Mouse (Mus musculus) C2C12 (cell line): ENCODE data around the gene Ubxn6. TPM values are rescaled to one million over a fixed set of nuclear protein-coding genes. Genes with fewer than 3 reads are reported as not detected.

Experiments
- H3K27me3 ChIP-seq: one replicate; pipeline ENCODE4 v1.6.1; 2011; ENCODE audit not compliant: control insufficient read depth, insufficient read depth, insufficient read length
- H3K36me3 ChIP-seq: one replicate; pipeline ENCODE4 v1.6.1; 2011; ENCODE audit not compliant: control insufficient read depth, insufficient read depth
- H3K4me3 ChIP-seq: one replicate; pipeline ENCODE4 v1.5.1; 2011; ENCODE audit warnings: mild to moderate bottlenecking, control low read depth; ENCODE audit not compliant: poor library complexity, insufficient read depth, severe bottlenecking
- H3K79me2 ChIP-seq: one replicate; pipeline ENCODE4 v1.6.1; 2011; ENCODE audit not compliant: control insufficient read depth, insufficient read depth
- H3K79me3 ChIP-seq: one replicate; pipeline ENCODE4 v1.6.1; 2011; ENCODE audit warnings: low read depth, control low read depth
- H3ac ChIP-seq: one replicate; pipeline ENCODE3; 2011; ENCODE audit warnings: low read depth; ENCODE audit not compliant: control insufficient read depth, insufficient read length
- CEBPB ChIP-seq: IDR thresholded peaks from one replicate; pipeline ENCODE4 v1.6.1; 2011; ENCODE audit warnings: low read depth, mild to moderate bottlenecking, control low read depth, moderate library complexity
- CTCF ChIP-seq: IDR thresholded peaks from one replicate; pipeline ENCODE4 v1.5.1; 2011; ENCODE audit not compliant: control insufficient read depth, insufficient read depth, insufficient read length
- FOSL1 ChIP-seq: IDR thresholded peaks from one replicate; pipeline ENCODE4 v1.8.0; 2011; ENCODE audit warnings: mild to moderate bottlenecking, low read length; ENCODE audit not compliant: poor library complexity, insufficient read depth, severe bottlenecking
- MAX ChIP-seq: IDR thresholded peaks from one replicate; pipeline ENCODE4 v1.6.1; 2011; ENCODE audit warnings: mild to moderate bottlenecking, control low read depth
- MYOD1 ChIP-seq: IDR thresholded peaks from one replicate; pipeline ENCODE4 v1.6.1; 2011; ENCODE audit warnings: low read depth; ENCODE audit not compliant: control insufficient read depth, insufficient read length
- MYOG ChIP-seq: IDR thresholded peaks from one replicate; pipeline ENCODE4 v1.6.1; 2011; ENCODE audit not compliant: control insufficient read depth, insufficient read length; ENCODE audit errors: extremely low read depth
- USF1 ChIP-seq: IDR thresholded peaks from one replicate; pipeline ENCODE4 v1.6.1; 2011; ENCODE audit warnings: low read depth, mild to moderate bottlenecking, control low read depth, moderate library complexity
- polyA plus RNA-seq: library from polyadenylated mRNA; unstranded; fragments of >200 nt; fragmentation: generic; extraction: Trizol; gene quantifications from one replicate; pipeline ENCODE4 v1.2.1, GENCODE M21; 2012; ENCODE audit warnings: missing spikeins

The Ubxn6 gene
- polyA plus RNA-seq, 1 experiment, result 40.4 TPM

DNA sequence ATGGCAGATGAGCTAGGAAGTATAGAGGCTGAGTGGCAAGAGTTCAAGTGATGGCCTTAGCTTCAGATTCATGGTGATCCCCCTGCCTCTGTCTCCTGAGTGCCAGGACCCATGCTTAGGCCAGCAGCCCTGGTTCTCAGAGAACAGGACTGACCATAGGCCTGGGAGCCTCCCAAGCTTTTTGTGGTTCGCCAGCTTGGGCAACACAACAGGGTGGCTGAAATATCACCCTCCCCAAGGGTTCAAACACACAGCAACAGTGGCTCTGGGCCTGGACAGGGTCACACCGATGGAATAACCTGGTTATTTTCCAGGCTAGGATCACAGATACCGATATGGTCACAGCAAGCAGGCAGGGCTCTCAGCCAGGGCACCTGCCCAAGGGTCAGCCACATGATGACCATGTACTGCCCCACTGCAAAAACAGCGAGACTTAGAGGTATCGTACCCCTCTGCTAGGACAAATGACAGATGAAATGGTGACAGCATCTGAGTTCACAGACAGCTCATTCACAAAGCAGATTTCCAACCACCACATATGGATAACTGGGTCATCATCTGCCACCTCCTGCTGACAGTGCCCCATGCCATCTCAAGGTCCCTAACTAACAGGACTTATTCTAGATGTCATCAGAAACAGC lies 46.9 kb downstream of the Ubxn6 start:
- H3K27me3 ChIP-seq, result no peaks in the 10 kb centered on the region
- H3K79me2 ChIP-seq, result peaks cover 96% of the 10 kb centered on the region
- H3K36me3 ChIP-seq, result peaks cover 35% of the 10 kb centered on the region
- TF ChIP-seq MYOD1 (no peak), MAX (no peak), FOSL1 (no peak), USF1 (no peak), MYOG (no peak), CEBPB (no peak), CTCF (no peak)
- no peak overlapping the region for H3K4me3 ChIP-seq
- H3K79me3 ChIP-seq, result peaks cover 78% of the 10 kb centered on the region
- H3ac ChIP-seq, result no peak overlapping the region

DNA sequence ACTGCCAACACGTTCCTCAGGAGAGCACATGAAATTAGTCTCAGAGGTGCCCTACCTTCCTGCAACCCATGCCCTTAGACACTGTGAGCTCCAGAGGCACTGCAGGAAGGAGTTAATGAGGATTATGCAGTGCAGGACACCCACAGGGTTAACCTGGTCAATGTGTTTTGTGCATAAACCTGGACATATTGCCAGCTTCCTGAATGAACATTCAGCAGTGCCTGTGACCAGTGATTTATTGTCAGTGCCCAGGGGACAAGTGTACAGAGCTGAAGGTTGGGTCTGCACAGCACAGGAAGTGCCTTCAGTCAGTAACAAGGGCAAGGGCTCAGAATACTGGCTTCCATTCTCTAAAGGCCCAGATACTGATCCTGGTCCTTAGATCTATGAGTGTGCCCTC lies 47.9 kb downstream of the Ubxn6 start:
- peaks cover 33% of the 10 kb centered on the region for H3K36me3 ChIP-seq

GRCm38 (mm10) chr17:56026303-56026702 lies 48.5 kb downstream of the Ubxn6 start:
- Histone ChIP-seq H3K27me3 (no peaks in the 10 kb centered on the region), H3ac (no peak overlapping the region), H3K79me3 (peaks cover 79% of the 10 kb centered on the region), H3K79me2 (peaks cover 96% of the 10 kb centered on the region), H3K36me3 (peaks cover 33% of the 10 kb centered on the region), H3K4me3 (no peak overlapping the region)
- TF ChIP-seq MYOG (no peak), USF1 (peak; percentile 76), CEBPB (no peak), MAX (peak; percentile 96), CTCF (no peak), FOSL1 (no peak), MYOD1 (no peak)

More for the DNA sequence above, 47.9 kb downstream of the Ubxn6 start:
- Histone ChIP-seq H3ac (no peak overlapping the region), H3K4me3 (no peak overlapping the region), H3K27me3 (no peaks in the 10 kb centered on the region), H3K79me3 (peaks cover 77% of the 10 kb centered on the region), H3K79me2 (peaks cover 96% of the 10 kb centered on the region)
- TF ChIP-seq MAX, result no peak
- TF ChIP-seq USF1, result no peak
- no peak for TF ChIP-seq FOSL1
- no peak for TF ChIP-seq MYOG
- no peak for TF ChIP-seq MYOD1
- no peak for TF ChIP-seq CTCF
- TF ChIP-seq CEBPB, result no peak

DNA sequence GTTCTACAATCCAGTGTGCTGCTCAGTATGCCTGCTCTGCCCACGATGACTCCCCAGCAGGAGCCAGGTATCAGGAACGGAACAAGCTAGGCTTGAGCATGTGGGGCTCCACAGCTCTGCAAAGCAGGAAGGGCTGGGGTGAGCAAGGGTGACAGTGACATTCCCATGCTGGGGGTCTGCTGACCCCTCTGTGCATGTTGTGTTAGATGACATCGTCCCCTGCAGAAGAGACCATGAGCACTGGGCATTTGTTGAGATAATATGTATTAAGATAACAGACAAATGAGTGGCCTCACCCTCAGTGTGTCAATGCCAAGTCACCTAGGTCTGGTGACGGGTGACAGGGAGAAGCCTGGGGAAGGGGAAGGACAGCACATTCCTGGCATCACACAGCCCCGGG lies 49.9 kb downstream of the Ubxn6 start:
- Histone ChIP-seq H3K4me3 (no peak overlapping the region), H3ac (no peak overlapping the region), H3K36me3 (peaks cover 37% of the 10 kb centered on the region), H3K79me2 (peaks cover 96% of the 10 kb centered on the region), H3K27me3 (no peaks in the 10 kb centered on the region), H3K79me3 (peaks cover 69% of the 10 kb centered on the region)
- TF ChIP-seq MAX (no peak), USF1 (no peak), CEBPB (no peak), FOSL1 (no peak), MYOD1 (no peak), CTCF (no peak)

DNA sequence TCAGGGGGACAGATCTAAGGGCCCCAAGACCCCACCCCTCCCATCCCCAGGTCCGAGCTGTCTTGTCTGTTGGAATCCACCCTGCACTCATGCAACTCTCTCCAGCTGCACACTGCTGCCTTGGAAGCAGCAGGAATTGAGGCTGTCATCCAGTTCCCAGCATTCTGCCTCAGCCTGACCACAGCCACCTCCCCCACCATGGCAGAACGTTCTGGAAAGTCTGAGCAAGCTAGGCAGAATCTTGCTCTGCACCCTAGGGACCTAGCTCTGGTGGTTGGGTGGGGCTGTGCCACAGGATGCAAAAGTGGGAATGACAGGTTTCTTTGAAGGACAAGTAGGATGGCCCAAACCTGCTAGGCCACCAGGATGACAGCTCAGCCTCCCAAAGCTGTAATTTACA lies 50.4 kb downstream of the Ubxn6 start:
- peaks cover 96% of the 10 kb centered on the region for H3K79me2 ChIP-seq
- H3K36me3 ChIP-seq, result peaks cover 37% of the 10 kb centered on the region
- no peaks in the 10 kb centered on the region for H3K27me3 ChIP-seq
- TF ChIP-seq USF1 (no peak), MAX (no peak), FOSL1 (no peak), CEBPB (no peak), CTCF (no peak), MYOG (no peak), MYOD1 (no peak)
- H3K79me3 ChIP-seq, result peaks cover 64% of the 10 kb centered on the region
- no peak overlapping the region for H3K4me3 ChIP-seq
- no peak overlapping the region for H3ac ChIP-seq

DNA sequence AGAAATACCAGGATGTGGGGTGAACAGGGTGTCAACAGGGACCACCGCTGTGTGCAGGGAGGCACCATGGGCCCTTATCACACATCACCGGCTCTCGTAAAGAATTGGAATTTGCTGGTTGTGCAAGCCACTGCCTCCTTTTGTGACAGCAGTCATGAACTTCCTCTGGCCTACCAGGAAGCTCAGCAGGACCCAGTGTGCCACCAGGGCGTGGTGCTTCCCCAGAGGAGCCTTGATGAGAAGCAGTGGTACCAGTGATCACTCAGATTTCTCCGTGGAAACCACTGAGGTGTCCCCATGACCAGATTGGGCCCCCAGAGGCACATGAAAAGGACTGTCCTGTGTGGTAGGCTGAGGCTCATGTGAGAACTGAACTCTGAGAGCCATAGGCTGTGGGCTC lies 51.4 kb downstream of the Ubxn6 start:
- Histone ChIP-seq H3K36me3 (peaks cover 37% of the 10 kb centered on the region), H3ac (no peak overlapping the region), H3K4me3 (no peak overlapping the region), H3K79me2 (peaks cover 85% of the 10 kb centered on the region), H3K27me3 (no peaks in the 10 kb centered on the region), H3K79me3 (peaks cover 55% of the 10 kb centered on the region)
- TF ChIP-seq FOSL1 (no peak), USF1 (no peak), MYOD1 (no peak), MYOG (no peak), CEBPB (no peak), CTCF (no peak), MAX (no peak)
